Mouse (Mus musculus) MEL (cell line): ENCODE data around the gene Gtpbp6. TPM values are rescaled to one million over a fixed set of nuclear protein-coding genes. Genes with fewer than 3 reads are reported as not detected.

Experiments used
- DNase-seq: peaks from one replicate; pipeline ENCODE4 v3.0.0; 2011; ENCODE audit warnings: low read depth, low spot score
- H3K27ac ChIP-seq: 2 replicates; pipeline ENCODE4 v1.5.1; 2012; ENCODE audit warnings: low read depth, mild to moderate bottlenecking, control low read depth, low read length, moderate library complexity; ENCODE audit not compliant: control insufficient read depth
- H3K27me3 ChIP-seq, 2 experiments: fragments of 150-350 bp in 1 of 2; sonication (generic) in 1 of 2; 2 replicates each; pipeline ENCODE4 v1.6.1; 2012; ENCODE audit warnings: low read length in 2 of 2, mild to moderate bottlenecking in 2 of 2, improper control_type of control experiment in 1 of 2, moderate library complexity in 1 of 2; ENCODE audit not compliant: insufficient read depth in 2 of 2, control insufficient read depth in 1 of 2
- H3K36me3 ChIP-seq, 2 experiments: 2 replicates each; pipeline ENCODE4 v1.6.1; 2012 to 2014; ENCODE audit warnings: low read length in 2 of 2, improper control_type of control experiment in 1 of 2, inconsistent platforms in 1 of 2, mild to moderate bottlenecking in 1 of 2; ENCODE audit not compliant: insufficient read depth in 2 of 2, control insufficient read depth in 1 of 2
- H3K4me1 ChIP-seq, 2 experiments: fragments of 150-350 bp in 1 of 2; sonication (generic) in 1 of 2; 2 replicates each; pipeline ENCODE4 v1.6.1; 2012; ENCODE audit warnings: low read length in 2 of 2, improper control_type of control experiment in 1 of 2, mild to moderate bottlenecking in 1 of 2; ENCODE audit not compliant: insufficient read depth in 2 of 2, control insufficient read depth in 1 of 2
- H3K4me3 ChIP-seq, 2 experiments: fragments of 150-350 bp in 1 of 2; sonication (generic) in 1 of 2; 2 replicates each; pipeline ENCODE4 v1.5.1; 2012; ENCODE audit warnings: low read depth in 2 of 2, low read length in 2 of 2, mild to moderate bottlenecking in 2 of 2, moderate library complexity in 2 of 2, control low read depth in 1 of 2, improper control_type of control experiment in 1 of 2; ENCODE audit not compliant: control insufficient read depth in 1 of 2, insufficient read depth in 1 of 2
- H3K79me2 ChIP-seq: 2 replicates; pipeline ENCODE4 v1.6.1; 2012; ENCODE audit warnings: mild to moderate bottlenecking, low read length, moderate library complexity; ENCODE audit not compliant: control insufficient read depth, poor library complexity, insufficient read depth
- H3K9ac ChIP-seq: 2 replicates; pipeline ENCODE4 v1.6.1; 2012; ENCODE audit warnings: low read depth, mild to moderate bottlenecking, control low read depth, low read length, moderate library complexity; ENCODE audit not compliant: control insufficient read depth, poor library complexity, severe bottlenecking
- H3K9me3 ChIP-seq: fragments of 150-350 bp; sonication (generic); replicated peaks from 2 replicates; pipeline ENCODE4 v1.6.1; 2012; ENCODE audit warnings: mild to moderate bottlenecking, low read length, improper control_type of control experiment, moderate library complexity; ENCODE audit not compliant: insufficient read depth
- CHD1 ChIP-seq: IDR thresholded peaks from 2 replicates; pipeline ENCODE4 v1.6.1; 2012; ENCODE audit warnings: low read depth, mild to moderate bottlenecking, inconsistent platforms, low read length, improper control_type of control experiment
- CHD2 ChIP-seq: IDR thresholded peaks from 2 replicates; pipeline ENCODE4 v1.6.1; 2011; ENCODE audit warnings: low read length, improper control_type of control experiment
- E2F4 ChIP-seq: IDR thresholded peaks from 2 replicates; pipeline ENCODE4 v1.6.1; 2011; ENCODE audit warnings: low read depth, low read length, improper control_type of control experiment, borderline replicate concordance
- ETS1 ChIP-seq: IDR thresholded peaks from 2 replicates; pipeline ENCODE4 v1.6.1; 2012; ENCODE audit warnings: low read depth, mild to moderate bottlenecking, inconsistent platforms, low read length, improper control_type of control experiment, moderate library complexity
- GABPA ChIP-seq: IDR thresholded peaks from 2 replicates; pipeline ENCODE4 v1.6.1; 2012; ENCODE audit warnings: low read depth, mild to moderate bottlenecking, inconsistent platforms, low read length, improper control_type of control experiment, moderate library complexity
- GATA1 ChIP-seq: IDR thresholded peaks from 2 replicates; pipeline ENCODE4 v1.6.1; 2011; ENCODE audit warnings: low read depth, low read length, improper control_type of control experiment
- JUND ChIP-seq: IDR thresholded peaks from 2 replicates; pipeline ENCODE4 v1.6.1; 2011; ENCODE audit warnings: low read depth, mild to moderate bottlenecking, improper control_type of control experiment, low read length
- KAT2A ChIP-seq: conservative IDR thresholded peaks from 2 replicates; pipeline ENCODE4 v1.6.1; 2012; ENCODE audit warnings: low read depth, low read length, improper control_type of control experiment, inconsistent platforms
- MAX ChIP-seq: IDR thresholded peaks from 2 replicates; pipeline ENCODE4 v1.6.1; 2011; ENCODE audit warnings: low read length, improper control_type of control experiment
- MAZ ChIP-seq: IDR thresholded peaks from 2 replicates; pipeline ENCODE4 v1.6.1; 2012; ENCODE audit warnings: low read depth, mild to moderate bottlenecking, inconsistent platforms, low read length, improper control_type of control experiment
- MEF2A ChIP-seq: IDR thresholded peaks from 2 replicates; pipeline ENCODE4 v1.6.1; 2014; ENCODE audit warnings: low read depth, mild to moderate bottlenecking, inconsistent platforms, low read length, improper control_type of control experiment; ENCODE audit not compliant: poor library complexity, insufficient replicate concordance, severe bottlenecking; ENCODE audit errors: extremely low read depth
- MYB ChIP-seq: IDR thresholded peaks from 2 replicates; pipeline ENCODE4 v1.6.1; 2011; ENCODE audit warnings: mild to moderate bottlenecking, low read depth, low read length, improper control_type of control experiment
- MYC ChIP-seq: IDR thresholded peaks from 2 replicates; pipeline ENCODE4 v1.6.1; 2011; ENCODE audit warnings: low read depth, mild to moderate bottlenecking, low read length, improper control_type of control experiment, moderate library complexity
- NELFE ChIP-seq: IDR thresholded peaks from 2 replicates; pipeline ENCODE4 v1.6.1; 2011; ENCODE audit warnings: low read depth, low read length, improper control_type of control experiment
- RAD21 ChIP-seq: IDR thresholded peaks from 2 replicates; pipeline ENCODE4 v1.6.1; 2011; ENCODE audit warnings: mild to moderate bottlenecking, low read depth, low read length, improper control_type of control experiment
- RCOR1 ChIP-seq: IDR thresholded peaks from 2 replicates; pipeline ENCODE4 v1.6.1; 2012; ENCODE audit warnings: low read depth, mild to moderate bottlenecking, inconsistent platforms, low read length, improper control_type of control experiment
- SIN3A ChIP-seq: IDR thresholded peaks from 2 replicates; pipeline ENCODE4 v1.6.1; 2012; ENCODE audit warnings: low read length, improper control_type of control experiment, inconsistent platforms
- TAL1 ChIP-seq: IDR thresholded peaks from 2 replicates; pipeline ENCODE4 v1.6.1; 2012; ENCODE audit warnings: mild to moderate bottlenecking, inconsistent platforms, low read length, moderate library complexity, mixed read lengths
- TCF12 ChIP-seq: IDR thresholded peaks from 2 replicates; pipeline ENCODE4 v1.6.1; 2014; ENCODE audit warnings: low read depth, mild to moderate bottlenecking, inconsistent platforms, low read length, improper control_type of control experiment, moderate library complexity
- ZKSCAN1 ChIP-seq: IDR thresholded peaks from 2 replicates; pipeline ENCODE4 v1.6.1; 2012; ENCODE audit warnings: low read depth, mild to moderate bottlenecking, inconsistent platforms, low read length, improper control_type of control experiment, moderate library complexity
- ZMIZ1 ChIP-seq: IDR thresholded peaks from 2 replicates; pipeline ENCODE4 v1.6.1; 2012; ENCODE audit warnings: low read depth, mild to moderate bottlenecking, inconsistent platforms, low read length, improper control_type of control experiment, moderate library complexity
- ZNF384 ChIP-seq: IDR thresholded peaks from 2 replicates; pipeline ENCODE4 v1.6.1; 2012; ENCODE audit warnings: low read depth, mild to moderate bottlenecking, inconsistent platforms, low read length, improper control_type of control experiment
- polyA plus RNA-seq, 2 experiments: library from polyadenylated mRNA; stranded (reverse) in 1 of 2; unstranded in 1 of 2; fragments of >175 nt in 1 of 2; fragments of >200 nt in 1 of 2; gene quantifications; 2 replicates each; pipeline versions ENCODE4 v1.2.1 to v1.2.4; 2012; ENCODE audit warnings: low replicate concordance in 2 of 2, low read depth in 1 of 2; ENCODE audit not compliant: insufficient read length in 2 of 2, insufficient read depth in 1 of 2, missing spikeins in 1 of 2
- total RNA-seq: library from RNA; depleted of rRNA; stranded (reverse); fragments of 300-350 nt; gene quantifications from 2 replicates; pipeline ENCODE4 v1.2.3, GENCODE M21; 2012

Gene Gtpbp6
- total and polyA plus RNA-seq, 3 experiments, result 50.2 to 59.1 TPM; not detected in 1

DNA sequence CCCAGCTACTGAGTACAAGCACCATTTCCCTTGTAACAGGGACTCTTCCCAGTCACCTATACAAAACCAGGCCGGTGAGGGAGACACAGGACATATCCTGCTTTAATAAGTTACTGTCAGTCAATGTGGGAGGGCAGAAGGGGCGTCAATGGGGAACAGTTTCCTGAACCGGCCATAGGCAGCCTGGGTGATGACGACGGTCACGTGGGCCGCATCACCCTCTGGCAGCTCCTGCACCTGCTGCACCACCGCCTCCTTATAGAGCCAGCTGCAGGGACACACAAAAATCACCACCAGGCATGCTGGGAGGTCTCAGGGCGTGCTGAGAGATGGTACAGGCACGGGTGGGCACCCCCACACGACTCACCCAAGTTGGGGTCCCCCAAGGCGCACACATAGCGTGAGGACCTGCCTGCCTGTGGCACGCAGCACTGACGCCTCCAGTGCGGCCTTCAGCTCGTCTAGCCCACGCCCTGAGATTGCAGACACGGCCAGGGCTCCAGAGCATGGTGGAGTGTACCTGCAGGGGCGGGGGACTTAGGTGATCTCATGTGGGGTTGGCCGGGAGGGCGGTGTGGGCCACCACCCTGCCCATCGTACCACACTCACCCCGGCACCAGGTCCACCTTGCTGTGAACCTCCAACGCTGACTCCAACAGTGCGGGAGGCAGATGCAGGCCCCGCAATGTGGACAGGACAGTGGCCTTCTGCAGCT, 3.9 kb downstream of the Gtpbp6 start:
- peaks cover 19% of the 10 kb centered on the region for H3K79me2 ChIP-seq
- no peak overlapping the region for H3K27ac ChIP-seq
- peaks cover 0 to 8% of the 10 kb centered on the region in 2 experiments; a peak in 3 of 4 replicates for H3K36me3 ChIP-seq
- H3K27me3 ChIP-seq, result no peaks in the 10 kb centered on the region
- no peak overlapping the region for H3K4me3 ChIP-seq
- no peak overlapping the region for H3K9ac ChIP-seq
- H3K9me3 ChIP-seq, result no peaks in the 10 kb centered on the region
- no peak for TF ChIP-seq CHD2
- no peak for TF ChIP-seq KAT2A
- TF ChIP-seq SIN3A, result no peak
- no peak for TF ChIP-seq E2F4
- TF ChIP-seq GATA1, result no peak
- TF ChIP-seq TAL1, result no peak
- TF ChIP-seq MAZ, result no peak
- TF ChIP-seq ETS1, result no peak
- no peak for TF ChIP-seq MEF2A
- TF ChIP-seq ZNF384, result no peak
- H3K4me1 ChIP-seq, result peaks cover 6 to 7% of the 10 kb centered on the region in 2 experiments
- DNase-seq, result no peak

- Histone ChIP-seq H3K9ac (no peak overlapping the region), H3K9me3 (no peaks in the 10 kb centered on the region), H3K4me1 (peaks cover 0 to 6% of the 10 kb centered on the region in 2 experiments; a peak in 2 of 4 replicates), H3K4me3 (no peak overlapping the region), H3K27ac (no peak overlapping the region), H3K27me3 (no peaks in the 10 kb centered on the region), H3K79me2 (peaks cover 19% of the 10 kb centered on the region), H3K36me3 (peaks cover 0 to 2% of the 10 kb centered on the region in 2 experiments; a peak in 2 of 4 replicates)
- TF ChIP-seq ETS1, result no peak
- TF ChIP-seq TCF12, result no peak
- TF ChIP-seq SIN3A, result no peak
- no peak for TF ChIP-seq NELFE
- no peak for TF ChIP-seq ZKSCAN1
- no peak for TF ChIP-seq GATA1
- TF ChIP-seq ZMIZ1, result no peak
- TF ChIP-seq RCOR1, result no peak
- no peak for TF ChIP-seq MYC
- no peak for TF ChIP-seq JUND
- no peak for TF ChIP-seq CHD2
- TF ChIP-seq GABPA, result no peak
- TF ChIP-seq RAD21, result no peak
- TF ChIP-seq MAZ, result no peak
- no peak for TF ChIP-seq MYB
- no peak for TF ChIP-seq CHD1
- TF ChIP-seq MAX, result no peak
- DNase-seq, result no peak
Observed at GRCm38 (mm10) chr5:110102853-110103625, 5.0 kb downstream of the Gtpbp6 start.
